Mouse (Mus musculus) lung, postnatal 0 days (tissue): ENCODE measurements around the gene Dysf. TPM values are rescaled to one million over a fixed set of nuclear protein-coding genes. Genes with fewer than 3 reads are reported as not detected.

Source experiments
- ATAC-seq: fragments of 200-750 bp; cut with Nextera tagmentation; 2 replicates; pipeline ENCODE4 v1.8.0; 2017; ENCODE audit warnings: moderate library complexity
- DNase-seq: peaks from one replicate; pipeline ENCODE4 v3.0.0-alpha.2; 2016; ENCODE audit warnings: low spot score
- H3K27ac ChIP-seq: fragments of 300-500 bp; sonication (generic); 2 replicates; pipeline ENCODE4 v1.5.1; 2014; ENCODE audit warnings: antibody characterized with exemption, mild to moderate bottlenecking, low read length, mixed read lengths
- H3K27me3 ChIP-seq: fragments of 300-500 bp; sonication (generic); replicated peaks from 2 replicates; pipeline ENCODE4 v1.6.1; 2014; ENCODE audit warnings: low read length, mixed read lengths; ENCODE audit not compliant: insufficient read depth
- H3K36me3 ChIP-seq: fragments of 300-500 bp; sonication (generic); 2 replicates; pipeline ENCODE4 v1.6.1; 2014; ENCODE audit warnings: low read length, mixed read lengths; ENCODE audit not compliant: insufficient read depth
- H3K4me1 ChIP-seq: fragments of 300-500 bp; sonication (generic); 2 replicates; pipeline ENCODE4 v1.6.1; 2014; ENCODE audit warnings: antibody characterized with exemption, low read depth, low read length, mixed read lengths; ENCODE audit not compliant: insufficient read depth
- H3K4me2 ChIP-seq: fragments of 300-500 bp; sonication (generic); replicated peaks from 2 replicates; pipeline ENCODE4 v1.6.1; 2014; ENCODE audit warnings: low read depth, mild to moderate bottlenecking, low read length, moderate library complexity, mixed read lengths
- H3K4me3 ChIP-seq: fragments of 300-500 bp; sonication (generic); 2 replicates; pipeline ENCODE4 v1.5.1; 2014; ENCODE audit warnings: low read depth, low read length
- H3K9ac ChIP-seq: fragments of 300-500 bp; sonication (generic); replicated peaks from 2 replicates; pipeline ENCODE4 v1.6.1; 2014; ENCODE audit warnings: low read depth, mild to moderate bottlenecking
- H3K9me3 ChIP-seq: fragments of 300-500 bp; sonication (generic); 2 replicates; pipeline ENCODE4 v1.6.1; 2016; ENCODE audit warnings: low read length, mixed read lengths
- CTCF ChIP-seq: IDR thresholded peaks from 2 replicates; pipeline ENCODE4 v1.5.1; 2016; ENCODE audit warnings: antibody characterized with exemption, mild to moderate bottlenecking
- EP300 ChIP-seq: IDR thresholded peaks from 2 replicates; pipeline ENCODE4 v1.6.1; 2016; ENCODE audit warnings: antibody characterized with exemption, mild to moderate bottlenecking, control low read depth
- WGBS: fragments of 180-500 bp; shearing (Covaris S2); extraction: QIAGEN DNeasy Blood & Tissue Kit; methylation state at CpG from one replicate; pipeline ENCODE4 v1.1.7; 2014; 5-methylcytosine and 5-hydroxymethylcytosine counted together
- polyA plus RNA-seq: library from polyadenylated mRNA; unstranded; fragments of >200 nt; fragmentation: Nextera tagmentation; extraction: Ambion mirVana; gene quantifications from 2 replicates; pipeline ENCODE4 v1.2.1, GENCODE M21; 2015

Dysf gene
- polyA plus RNA-seq, 1 experiment from 2014 or later = 6.6 TPM

DNA sequence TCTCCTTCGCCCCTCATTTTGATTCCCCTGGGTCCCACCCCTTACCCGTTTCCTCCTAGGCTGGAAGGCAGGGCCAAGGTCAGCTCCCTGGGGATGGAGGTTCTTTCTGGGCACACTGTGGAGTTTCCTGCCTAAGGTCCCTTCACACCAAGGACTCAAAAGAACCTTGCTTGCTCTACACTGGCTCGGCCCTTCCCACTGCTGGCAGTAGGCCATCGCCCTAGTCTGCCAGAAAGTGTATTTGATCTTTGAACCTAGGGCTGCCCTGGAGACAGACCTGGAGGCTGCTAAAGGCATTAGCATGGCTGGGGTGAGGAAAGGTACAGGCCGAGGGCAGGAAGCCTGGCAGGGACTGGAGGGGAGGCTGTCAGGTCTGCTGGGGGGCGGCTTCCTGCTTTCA, 225.4 kb downstream of the Dysf start:
- Histone ChIP-seq H3K36me3 (no peaks in the 10 kb centered on the region), H3K4me1 (no peaks in the 10 kb centered on the region), H3K9me3 (no peaks in the 10 kb centered on the region), H3K27me3 (no peaks in the 10 kb centered on the region), H3K4me3 (no peak overlapping the region), H3K27ac (no peak overlapping the region), H3K9ac (no peak overlapping the region), H3K4me2 (no peak overlapping the region)
- TF ChIP-seq CTCF (no peak), EP300 (no peak)
- WGBS = 42% methylated on average over 6 of the region's 6 CpGs
- ATAC-seq (0 out of 2 replicates have a peak, but pooled peaks have one; percentile 30), DNase-seq (no peak)

GRCm38 (mm10) chr6:84235365-84235764, 227.0 kb downstream of the Dysf start:
- no peak overlapping the region for H3K27ac ChIP-seq
- 80% methylated on average over 2 of the region's 2 CpGs for WGBS
- H3K36me3 ChIP-seq = no peaks in the 10 kb centered on the region
- no peak overlapping the region for H3K9ac ChIP-seq
- DNase-seq (no peak), ATAC-seq (no peak)
- TF ChIP-seq EP300 (no peak), CTCF (no peak)
- H3K4me2 ChIP-seq = no peak overlapping the region
- H3K27me3 ChIP-seq = no peaks in the 10 kb centered on the region
- no peaks in the 10 kb centered on the region for H3K9me3 ChIP-seq
- H3K4me3 ChIP-seq = no peak overlapping the region
- H3K4me1 ChIP-seq = no peaks in the 10 kb centered on the region

DNA sequence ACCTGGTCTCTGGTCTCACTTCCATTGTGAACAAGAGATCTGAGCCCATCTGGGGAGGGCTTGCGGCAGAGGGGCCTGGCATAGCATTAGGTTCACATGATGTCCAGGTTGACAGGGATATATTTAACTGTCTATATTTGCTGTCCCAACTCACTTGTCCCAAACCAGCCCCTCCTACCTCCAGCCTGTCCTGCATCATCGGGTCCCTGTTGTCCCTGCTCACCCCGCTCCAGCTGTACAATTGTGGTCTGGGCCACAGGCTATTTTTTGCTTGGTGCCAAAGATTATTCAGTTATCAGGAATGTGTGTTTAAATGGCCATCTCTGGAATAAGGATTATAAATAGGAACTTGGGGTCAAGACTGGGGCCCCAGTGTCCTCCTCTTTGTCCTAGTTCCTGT, 235.0 kb downstream of the Dysf start:
- no peak overlapping the region for H3K4me2 ChIP-seq
- 78% methylated on average over 3 of the region's 3 CpGs for WGBS
- no peaks in the 10 kb centered on the region for H3K36me3 ChIP-seq
- H3K27ac ChIP-seq = no peak overlapping the region
- ATAC-seq (peak; percentile 19; the same call in 1 of the 2 replicates), DNase-seq (no peak)
- no peak for TF ChIP-seq EP300
- TF ChIP-seq CTCF = no peak
- H3K4me3 ChIP-seq = no peak overlapping the region
- H3K9me3 ChIP-seq = no peaks in the 10 kb centered on the region
- H3K27me3 ChIP-seq = no peaks in the 10 kb centered on the region
- H3K4me1 ChIP-seq = no peaks in the 10 kb centered on the region
- H3K9ac ChIP-seq = no peak overlapping the region

- Histone ChIP-seq H3K9me3 (no peaks in the 10 kb centered on the region), H3K4me3 (no peak overlapping the region), H3K4me2 (no peak overlapping the region), H3K27me3 (no peaks in the 10 kb centered on the region), H3K27ac (no peak overlapping the region), H3K9ac (no peak overlapping the region), H3K4me1 (no peaks in the 10 kb centered on the region), H3K36me3 (no peaks in the 10 kb centered on the region)
- DNase-seq = no peak
- ATAC-seq = no peak
- 76% methylated on average over 4 of the region's 4 CpGs for WGBS
- no peak for TF ChIP-seq CTCF
- no peak for TF ChIP-seq EP300
Measured at GRCm38 (mm10) chr6:84246101-84246760, 237.8 kb downstream of the Dysf start.

- ATAC-seq (no peak), DNase-seq (no peak)
- no peaks in the 10 kb centered on the region for H3K27me3 ChIP-seq
- H3K9me3 ChIP-seq = no peaks in the 10 kb centered on the region
- TF ChIP-seq EP300 (peak; percentile 47; the same call in 1 of the 2 replicates), CTCF (no peak)
- 26% methylated on average over 5 of the region's 5 CpGs for WGBS
- H3K9ac ChIP-seq = no peak overlapping the region
- no peak overlapping the region for H3K4me3 ChIP-seq
- H3K4me1 ChIP-seq = no peaks in the 10 kb centered on the region
- no peak overlapping the region for H3K4me2 ChIP-seq
- no peak overlapping the region for H3K27ac ChIP-seq
- no peaks in the 10 kb centered on the region for H3K36me3 ChIP-seq
Measured at GRCm38 (mm10) chr6:84246979-84247378, 238.6 kb downstream of the Dysf start.

Other genes with a start within 250 kb of the Dysf start
- gene Ankrd53, start 245.9 kb upstream of the Dysf start, polyA plus RNA-seq = 0.12 TPM in 1 of 2 replicates, not detected in the other
- gene Tex261, start 232.8 kb upstream of the Dysf start, polyA plus RNA-seq = 89.8 and 101 TPM in 2 replicates
- 69.4 and 79.9 TPM in 2 replicates for gene Nagk, start 213.6 kb upstream of the Dysf start, polyA plus RNA-seq
- 8.6 and 8.8 TPM in 2 replicates for gene Paip2b, start 176.8 kb upstream of the Dysf start, polyA plus RNA-seq
- gene Zfp638, start 141.5 kb upstream of the Dysf start, polyA plus RNA-seq = 26.9 and 34.8 TPM in 2 replicates